ENCODE assay signal across 12 mouse cellular contexts in genomic region chr1:42233289-42233688, GRCm38 (mm10).
DNase-seq lines count a peak whose midpoint lies in the region; ATAC-seq and TF ChIP-seq lines count a peak whose summit lies in the region.
"Had no signal": no experiment of that assay in that cellular context is flagged by ENCODE, and none has a peak within 500 bp of the region (broad histone marks: within the 10 kb centered on the region; RNA-seq: fewer than 3 reads in every experiment).

No protein-coding gene starts in this region.

- 4% methylated on average over 10 of the region's 10 CpGs for WGBS in forebrain, embryonic 11.5 days
- WGBS in hindbrain, postnatal 0 days, result 11% methylated on average over 10 of the region's 10 CpGs
- 7% methylated on average over 10 of the region's 10 CpGs for WGBS in midbrain, embryonic 14.5 days
- 28% methylated on average over 10 of the region's 10 CpGs for WGBS in intestine, postnatal 0 days

- no peaks in the 10 kb centered on the region for H3K9me3 ChIP-seq in forebrain, embryonic 11.5 days (ENCODE audit: control insufficient read depth, low read length)
- H3K9me3 ChIP-seq in hindbrain, postnatal 0 days (ENCODE audit: low read length), result no peaks in the 10 kb centered on the region
- H3K9me3 ChIP-seq in midbrain, embryonic 14.5 days (ENCODE audit: control insufficient read depth, low read length), result no peaks in the 10 kb centered on the region
- no peaks in the 10 kb centered on the region for H3K9me3 ChIP-seq in intestine, postnatal 0 days (ENCODE audit: control insufficient read depth)

- no peaks in the 10 kb centered on the region for H3K36me3 ChIP-seq in forebrain, embryonic 11.5 days (ENCODE audit: control insufficient read depth, insufficient read depth, low read length)
- H3K36me3 ChIP-seq in hindbrain, postnatal 0 days (ENCODE audit: insufficient read depth, low read length), result no peaks in the 10 kb centered on the region
- no peaks in the 10 kb centered on the region for H3K36me3 ChIP-seq in midbrain, embryonic 14.5 days (ENCODE audit: control insufficient read depth, insufficient read depth, low read length)
- no peaks in the 10 kb centered on the region for H3K36me3 ChIP-seq in intestine, postnatal 0 days (ENCODE audit: control insufficient read depth, insufficient read depth)

- H3K27me3 ChIP-seq in forebrain, embryonic 11.5 days (ENCODE audit: control insufficient read depth, insufficient read depth, low read length), result no peaks in the 10 kb centered on the region; the same call in 1 of the 2 replicates
- H3K27me3 ChIP-seq in hindbrain, postnatal 0 days (ENCODE audit: insufficient read depth, low read length), result no peaks in the 10 kb centered on the region
- H3K27me3 ChIP-seq in midbrain, embryonic 14.5 days (ENCODE audit: control insufficient read depth, insufficient read depth, low read length), result no peaks in the 10 kb centered on the region
- no peaks in the 10 kb centered on the region for H3K27me3 ChIP-seq in intestine, postnatal 0 days (replicated peaks; ENCODE audit: control insufficient read depth, insufficient read depth, low read length)

- DNase-seq in embryo, embryonic 10 days (ENCODE audit: low spot score), result peak; percentile 62
- DNase-seq in forebrain, embryonic 11.5 days (ENCODE audit: low spot score), result peak; percentile 69
- DNase-seq in hindbrain, postnatal 0 days (ENCODE audit: low spot score), result peak; percentile 39
- peak; percentile 75 for DNase-seq in midbrain, embryonic 14.5 days
- DNase-seq in heart, adult 11 months, result no peak
- no peak for DNase-seq in cerebellum, adult 9-10 months
- DNase-seq: heart, adult 2 months; lung, embryonic 14.5 days; thymus, adult 18-20 months had no signal

- ATAC-seq in forebrain, embryonic 11.5 days (replicated peaks; ENCODE audit: low FRiP score), result peak; percentile 86
- ATAC-seq in hindbrain, postnatal 0 days, result no peak
- ATAC-seq in midbrain, embryonic 14.5 days (ENCODE audit: low FRiP score, low TSS enrichment), result no peak
- no peak for ATAC-seq in intestine, postnatal 0 days
- ATAC-seq in erythroid progenitor cell, adult 5-6 weeks (replicated peaks; ENCODE audit: low FRiP score, poor library complexity, severe bottlenecking), result no peak
- ATAC-seq: CD4-positive, CD25-positive, alpha-beta regulatory T cell, adult 4 months had no signal

- H3K27ac ChIP-seq in forebrain, embryonic 11.5 days (ENCODE audit: low read depth, low read length), result peak overlapping the region; percentile 46; the same call in 1 of the 2 replicates
- no peak overlapping the region for H3K27ac ChIP-seq in hindbrain, postnatal 0 days
- H3K27ac ChIP-seq in midbrain, embryonic 14.5 days (replicated peaks; ENCODE audit: low read depth, low read length), result peak overlapping the region; percentile 41; the same call in 1 of the 2 replicates
- H3K27ac ChIP-seq in intestine, postnatal 0 days (ENCODE audit: low read depth, low read length), result no peak overlapping the region
- H3K27ac ChIP-seq: heart, adult 2 months had no signal

- no peak for TF ChIP-seq CTCF in hindbrain, postnatal 0 days (IDR thresholded peaks at IDR 0.05; ENCODE audit: low read depth)
- TF ChIP-seq CTCF in intestine, postnatal 0 days (IDR thresholded peaks at IDR 0.05; ENCODE audit: low read depth), result no peak

- H3K9ac ChIP-seq in forebrain, embryonic 11.5 days (ENCODE audit: low read length), result no peak overlapping the region
- no peak overlapping the region for H3K9ac ChIP-seq in hindbrain, postnatal 0 days (replicated peaks; ENCODE audit: low read length)
- H3K9ac ChIP-seq in midbrain, embryonic 14.5 days (replicated peaks; ENCODE audit: low read length), result no peak overlapping the region
- H3K9ac ChIP-seq in intestine, postnatal 0 days (ENCODE audit: low read depth, low read length), result no peak overlapping the region
- H3K9ac ChIP-seq: lung, embryonic 14.5 days had no signal

- H3K4me3 ChIP-seq in forebrain, embryonic 11.5 days (ENCODE audit: low read depth, low read length), result no peak overlapping the region
- no peak overlapping the region for H3K4me3 ChIP-seq in hindbrain, postnatal 0 days (ENCODE audit: low read length)
- no peak overlapping the region for H3K4me3 ChIP-seq in midbrain, embryonic 14.5 days (replicated peaks; ENCODE audit: low read depth, low read length)
- H3K4me3 ChIP-seq in intestine, postnatal 0 days (ENCODE audit: low read depth, low read length), result no peak overlapping the region
- H3K4me3 ChIP-seq: heart, adult 2 months had no signal

- no peak overlapping the region for H3K4me2 ChIP-seq in forebrain, embryonic 11.5 days (ENCODE audit: low read depth, low read length, severe bottlenecking)
- H3K4me2 ChIP-seq in hindbrain, postnatal 0 days (ENCODE audit: low read depth, low read length), result no peak overlapping the region
- H3K4me2 ChIP-seq in midbrain, embryonic 14.5 days (ENCODE audit: low read length), result 0 out of 2 replicates have a peak overlapping the region, but pooled peaks have one; percentile 3
- no peak overlapping the region for H3K4me2 ChIP-seq in intestine, postnatal 0 days (replicated peaks; ENCODE audit: low read depth)
- H3K4me2 ChIP-seq: lung, embryonic 14.5 days had no signal

- peaks cover 5% of the 10 kb centered on the region; the same call in 1 of the 2 replicates for H3K4me1 ChIP-seq in forebrain, embryonic 11.5 days (replicated peaks; ENCODE audit: control insufficient read depth, insufficient read depth, low read length)
- H3K4me1 ChIP-seq in hindbrain, postnatal 0 days (ENCODE audit: insufficient read depth, low read length), result no peaks in the 10 kb centered on the region
- H3K4me1 ChIP-seq in midbrain, embryonic 14.5 days (ENCODE audit: control insufficient read depth, insufficient read depth, low read length), result peaks cover 9% of the 10 kb centered on the region; the same call in 1 of the 2 replicates
- H3K4me1 ChIP-seq in intestine, postnatal 0 days (replicated peaks; ENCODE audit: control insufficient read depth, insufficient read depth, low read length), result no peaks in the 10 kb centered on the region

Comparison
In these comparisons a context has a peak if more than half of its experiments do, and no peak if none do; other contexts are left out.
1. DNase-seq: peak in embryo, embryonic 10 days (single experiment), forebrain, embryonic 11.5 days (single experiment), hindbrain, postnatal 0 days (single experiment) and midbrain, embryonic 14.5 days (single experiment); none in heart, adult 11 months (single experiment) and cerebellum, adult 9-10 months (single experiment).
2. H3K27ac ChIP-seq: peak in forebrain, embryonic 11.5 days (single experiment) and midbrain, embryonic 14.5 days (single experiment); none in hindbrain, postnatal 0 days (single experiment) and intestine, postnatal 0 days (single experiment).